Mouse (Mus musculus): ENCODE measurements around the gene Klk11.

DNA sequence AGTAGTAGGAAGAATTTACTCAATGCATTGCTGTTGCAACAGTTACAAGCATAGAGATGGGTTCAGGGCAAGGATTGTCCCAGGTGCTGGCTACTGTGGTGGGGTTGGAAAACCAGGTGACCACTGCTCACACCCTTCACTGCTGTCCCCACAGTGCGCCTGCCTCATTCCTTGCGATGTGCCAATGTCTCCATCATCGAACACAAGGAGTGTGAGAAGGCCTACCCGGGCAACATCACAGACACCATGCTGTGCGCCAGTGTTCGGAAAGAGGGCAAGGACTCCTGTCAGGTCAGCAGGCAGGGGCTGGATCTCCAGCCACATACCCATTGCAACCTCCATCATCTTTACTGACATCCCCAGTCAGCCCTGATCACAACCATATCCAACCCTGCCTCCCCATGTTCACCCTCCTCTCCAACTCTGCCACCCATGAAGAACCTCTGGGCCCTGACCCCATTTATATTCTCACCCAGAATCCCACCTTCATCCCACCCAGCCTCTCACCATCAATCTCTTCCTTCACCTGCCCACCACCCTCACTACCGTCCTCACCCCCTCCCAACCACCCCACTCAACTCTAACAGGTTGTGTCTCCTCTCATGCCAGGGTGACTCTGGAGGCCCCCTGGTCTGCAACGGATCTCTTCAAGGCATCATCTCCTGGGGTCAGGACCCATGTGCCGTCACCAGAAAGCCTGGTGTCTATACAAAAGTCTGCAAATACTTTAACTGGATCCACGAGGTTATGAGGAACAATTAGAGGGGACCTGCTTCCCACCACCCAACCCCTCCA is 4.0 kb downstream of the Klk11 start:
- TF ChIP-seq POLR2A (IDR thresholded peaks at IDR 0.05; ENCODE audit: extremely low read depth, insufficient read depth, low read length) (no peak), CTCF (IDR thresholded peaks at IDR 0.05; ENCODE audit: low read depth, low read length) (no peak)

Data from liver, adult 2 months (tissue).